32 mouse cellular contexts compared by ENCODE assay signal in the genomic region with DNA sequence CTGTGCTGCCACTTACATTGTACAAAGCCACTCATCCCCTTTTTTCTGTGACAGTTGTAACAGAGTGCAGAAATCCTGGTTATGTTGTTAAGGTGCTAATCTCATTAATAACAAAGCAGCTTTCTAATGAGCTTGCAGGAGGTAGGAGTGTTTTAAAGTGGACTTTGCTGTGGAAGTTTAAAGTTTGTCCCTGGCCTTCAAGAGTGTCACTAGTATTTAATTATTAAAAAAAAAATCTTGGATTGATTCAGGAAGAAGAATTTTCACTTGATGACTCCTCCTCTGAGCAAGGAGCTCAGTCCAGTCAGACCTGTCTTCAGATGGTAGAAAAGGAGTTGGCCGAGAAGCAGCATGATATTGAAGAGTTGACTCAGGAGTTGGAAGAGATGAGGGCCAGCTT.
"Had no signal": no experiment of that assay in that cellular context is flagged by ENCODE, and none has a peak within 500 bp of the region (broad histone marks: within the 10 kb centered on the region; RNA-seq: fewer than 3 reads in every experiment).

No protein-coding gene starts in this region.

- H3K4me3 ChIP-seq: limb, embryonic 10.5 days; limb, embryonic 12.5 days; limb, embryonic 13.5 days; limb, embryonic 15.5 days; liver, embryonic 12.5 days; liver, embryonic 13.5 days; liver, embryonic 15.5 days; lung, embryonic 15.5 days; megakaryocyte, embryonic 14.5 days; midbrain, embryonic 10.5 days; midbrain, embryonic 12.5 days; midbrain, embryonic 13.5 days; midbrain, embryonic 15.5 days; myocyte; neural tube, embryonic 12.5 days had no signal

- H3K27ac ChIP-seq: limb, embryonic 10.5 days; limb, embryonic 12.5 days; limb, embryonic 13.5 days; limb, embryonic 15.5 days; liver, embryonic 12.5 days; liver, embryonic 13.5 days; liver, embryonic 14.5 days; liver, embryonic 15.5 days; lung, embryonic 15.5 days; macrophage; midbrain, embryonic 10.5 days; midbrain, embryonic 12.5 days; midbrain, embryonic 13.5 days; midbrain, embryonic 15.5 days; neural tube, embryonic 12.5 days had no signal

- H3K9ac ChIP-seq: limb, embryonic 12.5 days; limb, embryonic 13.5 days; limb, embryonic 15.5 days; liver, embryonic 12.5 days; liver, embryonic 13.5 days; liver, embryonic 14.5 days; liver, embryonic 15.5 days; liver, postnatal 0 days; lung, embryonic 14.5 days; lung, embryonic 15.5 days; midbrain, embryonic 12.5 days; midbrain, embryonic 13.5 days; midbrain, embryonic 15.5 days; neural tube, embryonic 12.5 days had no signal

- DNase-seq: left cerebral cortex, postnatal 4 days; liver; liver, embryonic 13.5 days; liver, postnatal 0 days; lung, adult 18-20 months; lung, adult 2 months; lung, embryonic 14.5 days; lung, postnatal 10 days; lung, postnatal 14 days; lung, postnatal 36 days; lung, postnatal 4 days; midbrain, embryonic 14.5 days had no signal

- H3K4me2 ChIP-seq: limb, embryonic 12.5 days; limb, embryonic 13.5 days; limb, embryonic 15.5 days; liver, embryonic 11.5 days; liver, embryonic 12.5 days; liver, embryonic 13.5 days; liver, embryonic 15.5 days; lung, embryonic 14.5 days; lung, embryonic 15.5 days; midbrain, embryonic 11.5 days; midbrain, embryonic 12.5 days; midbrain, embryonic 13.5 days; midbrain, embryonic 15.5 days; neural tube, embryonic 12.5 days had no signal

- ATAC-seq: liver, embryonic 12.5 days; liver, postnatal 0 days; lung, postnatal 0 days; midbrain, embryonic 13.5 days; midbrain, embryonic 15.5 days; midbrain, embryonic 16.5 days had no signal

- H3K4me1 ChIP-seq: limb, embryonic 12.5 days; limb, embryonic 13.5 days; limb, embryonic 15.5 days; liver, embryonic 12.5 days; liver, embryonic 13.5 days; liver, embryonic 15.5 days; lung, embryonic 15.5 days; megakaryocyte, embryonic 14.5 days; midbrain, embryonic 10.5 days; midbrain, embryonic 12.5 days; midbrain, embryonic 13.5 days; midbrain, embryonic 15.5 days; neural tube, embryonic 12.5 days had no signal

- H3K9me3 ChIP-seq: limb, embryonic 10.5 days; limb, embryonic 12.5 days; limb, embryonic 13.5 days; limb, embryonic 15.5 days; liver, embryonic 12.5 days; liver, embryonic 13.5 days; liver, embryonic 15.5 days; lung, embryonic 15.5 days; megakaryocyte, embryonic 14.5 days; midbrain, embryonic 10.5 days; midbrain, embryonic 12.5 days; midbrain, embryonic 13.5 days; midbrain, embryonic 15.5 days; neural tube, embryonic 12.5 days had no signal

- H3K27me3 ChIP-seq: limb, embryonic 12.5 days; limb, embryonic 13.5 days; limb, embryonic 15.5 days; liver, embryonic 12.5 days; liver, embryonic 13.5 days; liver, embryonic 15.5 days; lung, embryonic 15.5 days; megakaryocyte, embryonic 14.5 days; midbrain, embryonic 12.5 days; midbrain, embryonic 13.5 days; midbrain, embryonic 15.5 days; neural tube, embryonic 12.5 days had no signal
